Mouse (Mus musculus): ENCODE measurements around the gene Shkbp1. TPM values are rescaled to one million over a fixed set of nuclear protein-coding genes. Genes with fewer than 3 reads are reported as not detected.

The Shkbp1 gene
- total and polyA plus RNA-seq, 3 experiments, result 24.2 to 77.0 TPM; not detected in 1

- Histone ChIP-seq H3K9ac (ENCODE audit: control insufficient read depth, low read depth, low read length, poor library complexity, severe bottlenecking) (no peak overlapping the region), H3K79me2 (ENCODE audit: control insufficient read depth, insufficient read depth, low read length, poor library complexity) (no peaks in the 10 kb centered on the region), H3K27me3 (ENCODE audit: control insufficient read depth in 1 of 2, insufficient read depth in 2 of 2, low read length in 2 of 2) (no peaks in the 10 kb centered on the region; a peak in 2 of 4 replicates), H3K4me1 (ENCODE audit: control insufficient read depth in 1 of 2, insufficient read depth in 2 of 2, low read length in 2 of 2) (peaks cover 5 to 22% of the 10 kb centered on the region in 2 experiments), H3K4me3 (ENCODE audit: control insufficient read depth in 1 of 2, insufficient read depth in 1 of 2, low read depth in 2 of 2, low read length in 2 of 2) (no peak overlapping the region), H3K9me3 (replicated peaks; ENCODE audit: insufficient read depth, low read length) (no peaks in the 10 kb centered on the region), H3K27ac (ENCODE audit: control insufficient read depth, low read depth, low read length) (no peak overlapping the region), H3K36me3 (ENCODE audit: control insufficient read depth in 1 of 2, insufficient read depth in 2 of 2, low read length in 2 of 2) (peaks cover 0 to 7% of the 10 kb centered on the region in 2 experiments; a peak in 2 of 4 replicates)
- DNase-seq (ENCODE audit: low read depth, low spot score), result peak; percentile 72
- TF ChIP-seq RAD21 (IDR thresholded peaks at IDR 0.05; ENCODE audit: low read depth, low read length) (no peak), EP300 (IDR thresholded peaks at IDR 0.05; ENCODE audit: low read depth in 1 of 2, low read length in 2 of 2) (0 out of 4 replicates have a peak, but pooled peaks of 1 of the 2 experiments have one; percentile 3), ZNF384 (IDR thresholded peaks at IDR 0.05; ENCODE audit: low read depth, low read length) (peak; percentile 50), MAFK (IDR thresholded peaks at IDR 0.05; ENCODE audit: borderline replicate concordance, low read depth, low read length) (no peak; the same call in 1 of the 2 replicates), MXI1 (IDR thresholded peaks at IDR 0.05; ENCODE audit: low read depth, low read length) (peak; percentile 29; the same call in 1 of the 2 replicates), ZKSCAN1 (IDR thresholded peaks at IDR 0.05; ENCODE audit: low read depth, low read length) (no peak), NRF1 (IDR thresholded peaks at IDR 0.05; ENCODE audit: insufficient read depth, low read depth, low read length, poor library complexity, severe bottlenecking) (no peak), SMC3 (IDR thresholded peaks at IDR 0.05; ENCODE audit: low read depth, low read length) (no peak), ZMIZ1 (IDR thresholded peaks at IDR 0.05; ENCODE audit: low read depth, low read length) (no peak), CTCF (IDR thresholded peaks at IDR 0.05 in 2 of 3, conservative IDR thresholded peaks at IDR 0.05 in 1 of 3; ENCODE audit: control insufficient read depth in 1 of 3, insufficient read depth in 1 of 3, low read depth in 2 of 3, low read length in 3 of 3, poor library complexity in 1 of 3, severe bottlenecking in 1 of 3) (no peak), CHD1 (IDR thresholded peaks at IDR 0.05; ENCODE audit: low read depth, low read length) (no peak), JUND (IDR thresholded peaks at IDR 0.05; ENCODE audit: low read depth, low read length) (no peak), GABPA (IDR thresholded peaks at IDR 0.05; ENCODE audit: low read depth, low read length) (peak; percentile 37; the same call in 1 of the 2 replicates), BHLHE40 (IDR thresholded peaks at IDR 0.05; ENCODE audit: borderline replicate concordance, low read depth, low read length) (no peak), ZC3H11A (IDR thresholded peaks at IDR 0.05; ENCODE audit: low read depth, low read length) (no peak), HCFC1 (IDR thresholded peaks at IDR 0.05; ENCODE audit: low read depth, low read length) (no peak), UBTF (IDR thresholded peaks at IDR 0.05; ENCODE audit: borderline replicate concordance, insufficient read depth, low read depth, low read length) (no peak)
Measured at GRCm38 (mm10) chr7:27389213-27389612, 33.4 kb upstream of the Shkbp1 start.

GRCm38 (mm10) chr7:27384731-27385130, 28.9 kb upstream of the Shkbp1 start:
- Histone ChIP-seq H3K79me2 (ENCODE audit: control insufficient read depth, insufficient read depth, low read length, poor library complexity) (no peaks in the 10 kb centered on the region), H3K9ac (ENCODE audit: control insufficient read depth, low read depth, low read length, poor library complexity, severe bottlenecking) (no peak overlapping the region), H3K4me1 (ENCODE audit: control insufficient read depth in 1 of 2, insufficient read depth in 2 of 2, low read length in 2 of 2) (peaks cover 5 to 33% of the 10 kb centered on the region in 2 experiments), H3K27me3 (ENCODE audit: control insufficient read depth in 1 of 2, insufficient read depth in 2 of 2, low read length in 2 of 2) (no peaks in the 10 kb centered on the region), H3K36me3 (ENCODE audit: control insufficient read depth in 1 of 2, insufficient read depth in 2 of 2, low read length in 2 of 2) (peaks cover 0 to 16% of the 10 kb centered on the region in 2 experiments; a peak in 2 of 4 replicates), H3K27ac (ENCODE audit: control insufficient read depth, low read depth, low read length) (no peak overlapping the region; the same call in 1 of the 2 replicates), H3K4me3 (ENCODE audit: control insufficient read depth in 1 of 2, insufficient read depth in 1 of 2, low read depth in 2 of 2, low read length in 2 of 2) (no peak overlapping the region), H3K9me3 (replicated peaks; ENCODE audit: insufficient read depth, low read length) (no peaks in the 10 kb centered on the region)
- peak; percentile 72 for DNase-seq (ENCODE audit: low read depth, low spot score)
- TF ChIP-seq TCF12 (IDR thresholded peaks at IDR 0.05; ENCODE audit: low read depth, low read length) (no peak), ZC3H11A (IDR thresholded peaks at IDR 0.05; ENCODE audit: low read depth, low read length) (peak; percentile 48; the same call in 1 of the 2 replicates), UBTF (IDR thresholded peaks at IDR 0.05; ENCODE audit: borderline replicate concordance, insufficient read depth, low read depth, low read length) (no peak), RAD21 (IDR thresholded peaks at IDR 0.05; ENCODE audit: low read depth, low read length) (peak; percentile 52), ZNF384 (IDR thresholded peaks at IDR 0.05; ENCODE audit: low read depth, low read length) (peak; percentile 49; the same call in 1 of the 2 replicates), SMC3 (IDR thresholded peaks at IDR 0.05; ENCODE audit: low read depth, low read length) (peak; percentile 74), CTCF (IDR thresholded peaks at IDR 0.05 in 2 of 3, conservative IDR thresholded peaks at IDR 0.05 in 1 of 3; ENCODE audit: control insufficient read depth in 1 of 3, insufficient read depth in 1 of 3, low read depth in 2 of 3, low read length in 3 of 3, poor library complexity in 1 of 3, severe bottlenecking in 1 of 3) (peak; percentile 85 to 91 (median 87)), MAFK (IDR thresholded peaks at IDR 0.05; ENCODE audit: borderline replicate concordance, low read depth, low read length) (no peak), ZKSCAN1 (IDR thresholded peaks at IDR 0.05; ENCODE audit: low read depth, low read length) (no peak), MAX (IDR thresholded peaks at IDR 0.05; ENCODE audit: low read length) (no peak), CHD1 (IDR thresholded peaks at IDR 0.05; ENCODE audit: low read depth, low read length) (no peak), MEF2A (IDR thresholded peaks at IDR 0.05; ENCODE audit: extremely low read depth, insufficient replicate concordance, low read depth, low read length, poor library complexity, severe bottlenecking) (no peak), RCOR1 (IDR thresholded peaks at IDR 0.05; ENCODE audit: low read depth, low read length) (no peak), NRF1 (IDR thresholded peaks at IDR 0.05; ENCODE audit: insufficient read depth, low read depth, low read length, poor library complexity, severe bottlenecking) (no peak), NELFE (IDR thresholded peaks at IDR 0.05; ENCODE audit: low read depth, low read length) (no peak), GATA1 (IDR thresholded peaks at IDR 0.05; ENCODE audit: low read depth, low read length) (no peak), HCFC1 (IDR thresholded peaks at IDR 0.05; ENCODE audit: low read depth, low read length) (no peak), MAZ (IDR thresholded peaks at IDR 0.05; ENCODE audit: low read depth, low read length) (no peak), TAL1 (IDR thresholded peaks at IDR 0.05; ENCODE audit: low read length) (no peak), USF2 (IDR thresholded peaks at IDR 0.05; ENCODE audit: borderline replicate concordance in 1 of 2, insufficient read depth in 1 of 2, low read depth in 1 of 2, low read length in 2 of 2) (no peak), ETS1 (IDR thresholded peaks at IDR 0.05; ENCODE audit: low read depth, low read length) (peak; percentile 27; the same call in 1 of the 2 replicates)

All from MEL (cell line).